Mouse (Mus musculus): Measurements from ENCODE around the gene Sdk1.

DNA sequence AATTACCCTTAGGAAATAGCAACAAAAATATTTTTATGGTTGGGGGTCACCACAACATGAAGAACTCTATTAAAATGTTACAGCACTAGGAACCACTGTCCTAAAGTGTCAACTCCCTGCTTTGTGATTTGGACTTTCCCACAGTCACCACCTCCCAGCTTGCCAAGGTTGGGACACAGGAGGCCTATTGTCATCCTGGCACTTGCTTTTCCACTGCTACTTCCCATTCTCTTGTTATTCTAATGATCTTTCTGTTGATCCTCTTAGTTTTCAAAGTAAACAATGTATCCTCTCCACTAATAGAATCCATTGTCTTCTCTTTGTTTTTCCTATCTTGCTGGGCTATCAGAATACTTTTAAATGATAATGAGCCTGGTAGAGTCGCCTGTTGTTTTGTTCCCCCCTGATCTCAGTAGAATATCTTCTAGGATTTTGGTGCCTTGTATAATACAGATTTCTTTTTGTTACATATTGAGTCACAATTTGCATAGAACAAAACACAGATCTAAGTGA lies 746.1 kb downstream of the Sdk1 start:
- TF ChIP-seq CTCF (IDR thresholded peaks at IDR 0.05; ENCODE audit: low read depth, low read length) (no peak), POLR2A (IDR thresholded peaks at IDR 0.05; ENCODE audit: borderline replicate concordance, low read depth, low read length) (no peak)

Measured in bone marrow macrophage, adult 2 months (primary cell).